Mouse (Mus musculus): ENCODE data around the gene Dbt. TPM values are rescaled to one million over a fixed set of nuclear protein-coding genes. Genes with fewer than 3 reads are reported as not detected.
A peak's percentile ranks its signal among the peaks of the same experiment; 100 is the strongest.
"Not testable (repeated sequence)": the region's sequence is repeated elsewhere in the genome, so short reads cannot be mapped to it uniquely, and the experiment has no call there.

Dbt gene
- polyA plus RNA-seq, 1 experiment from 2014 or later, result 11.4 TPM

- not testable (repeated sequence) for H3K4me1 ChIP-seq; H3K27ac ChIP-seq; DNase-seq (ENCODE audit: extremely low spot score, low spot score); H3K27me3 ChIP-seq (ENCODE audit: poor library complexity, severe bottlenecking); H3K4me3 ChIP-seq; H3K9me3 ChIP-seq; H3K36me3 ChIP-seq (replicated peaks)
- WGBS, result 93% methylated on average over 14 of the region's 14 CpGs
These were observed 48.4 kb downstream of the Dbt start for GRCm38 (mm10) chr3:116561315-116561714.

GRCm38 (mm10) chr3:116562408-116563094, 49.7 kb downstream of the Dbt start, which contains the start of gene Lrrc39:
Gene Lrrc39 (plus strand): TSS chr3:116562973.
- DNase-seq (ENCODE audit: extremely low spot score, low spot score), result no peak
- no peaks in the 10 kb centered on the region for H3K36me3 ChIP-seq (replicated peaks)
- H3K4me1 ChIP-seq, result no peaks in the 10 kb centered on the region
- peaks cover 8% of the 10 kb centered on the region for H3K9me3 ChIP-seq
- WGBS, result 83% methylated on average over 7 of the region's 7 CpGs
- H3K4me3 ChIP-seq, result no peak within 1 kb of the TSS
- H3K27ac ChIP-seq, result no peak within 1 kb of the TSS
- H3K27me3 ChIP-seq (ENCODE audit: poor library complexity, severe bottlenecking), result no peaks in the 10 kb centered on the region

- no peaks in the 10 kb centered on the region for H3K36me3 ChIP-seq (replicated peaks)
- H3K9me3 ChIP-seq, result peaks cover 8% of the 10 kb centered on the region
- 87% methylated on average over 7 of the region's 7 CpGs for WGBS
- no peak overlapping the region for H3K4me3 ChIP-seq
- DNase-seq (ENCODE audit: extremely low spot score, low spot score), result no peak
- H3K4me1 ChIP-seq, result no peaks in the 10 kb centered on the region
- H3K27me3 ChIP-seq (ENCODE audit: poor library complexity, severe bottlenecking), result no peaks in the 10 kb centered on the region
- no peak overlapping the region for H3K27ac ChIP-seq
These were observed 50.2 kb downstream of the Dbt start for GRCm38 (mm10) chr3:116563095-116563492.

- no peaks in the 10 kb centered on the region for H3K36me3 ChIP-seq (replicated peaks)
- H3K4me3 ChIP-seq, result no peak overlapping the region
- WGBS, result 77% methylated on average over 2 of the region's 2 CpGs
- no peak overlapping the region for H3K27ac ChIP-seq
- DNase-seq (ENCODE audit: extremely low spot score, low spot score), result no peak
- no peaks in the 10 kb centered on the region for H3K27me3 ChIP-seq (ENCODE audit: poor library complexity, severe bottlenecking)
- H3K9me3 ChIP-seq, result peaks cover 8% of the 10 kb centered on the region
- no peaks in the 10 kb centered on the region for H3K4me1 ChIP-seq
These were observed 57.8 kb downstream of the Dbt start for GRCm38 (mm10) chr3:116570628-116571027.

- Histone ChIP-seq H3K27me3 (ENCODE audit: poor library complexity, severe bottlenecking) (no peaks in the 10 kb centered on the region), H3K4me1 (no peaks in the 10 kb centered on the region), H3K9me3 (no peaks in the 10 kb centered on the region), H3K27ac (no peak overlapping the region), H3K4me3 (no peak overlapping the region), H3K36me3 (replicated peaks) (peaks cover 28% of the 10 kb centered on the region)
- no peak for DNase-seq (ENCODE audit: extremely low spot score, low spot score)
- WGBS, result 70% methylated on average over 3 of the region's 3 CpGs
These were observed 64.4 kb downstream of the Dbt start for GRCm38 (mm10) chr3:116577286-116577685.

- Histone ChIP-seq H3K4me1 (no peaks in the 10 kb centered on the region), H3K9me3 (no peaks in the 10 kb centered on the region), H3K36me3 (replicated peaks) (peaks cover 76% of the 10 kb centered on the region), H3K27me3 (ENCODE audit: poor library complexity, severe bottlenecking) (no peaks in the 10 kb centered on the region), H3K27ac (no peak overlapping the region), H3K4me3 (no peak overlapping the region)
- DNase-seq (ENCODE audit: extremely low spot score, low spot score), result no peak
- 94% methylated on average over 9 of the region's 9 CpGs for WGBS
These were observed 69.3 kb downstream of the Dbt start for GRCm38 (mm10) chr3:116582201-116582600.

- no peak for DNase-seq (ENCODE audit: extremely low spot score, low spot score)
- Histone ChIP-seq H3K4me1 (peaks cover 21% of the 10 kb centered on the region), H3K27ac (peak overlapping the region; percentile 95), H3K4me3 (peak overlapping the region; percentile 90), H3K27me3 (ENCODE audit: poor library complexity, severe bottlenecking) (no peaks in the 10 kb centered on the region), H3K9me3 (no peaks in the 10 kb centered on the region), H3K36me3 (replicated peaks) (peaks cover 48% of the 10 kb centered on the region)
- 2% methylated on average over 22 of the region's 22 CpGs for WGBS
These were observed 81.3 kb downstream of the Dbt start for GRCm38 (mm10) chr3:116594076-116594727.

- peak; percentile 97 for DNase-seq (ENCODE audit: extremely low spot score, low spot score)
- Histone ChIP-seq H3K4me1 (peaks cover 21% of the 10 kb centered on the region), H3K9me3 (no peaks in the 10 kb centered on the region), H3K4me3 (peak within 1 kb of the TSS; percentile 90), H3K27ac (peak within 1 kb of the TSS; percentile 95), H3K36me3 (replicated peaks) (peaks cover 41% of the 10 kb centered on the region), H3K27me3 (ENCODE audit: poor library complexity, severe bottlenecking) (no peaks in the 10 kb centered on the region)
- under 1% methylated on average over 65 of the region's 65 CpGs for WGBS
These were observed 82.1 kb downstream of the Dbt start, which contains the start of gene Sass6 for GRCm38 (mm10) chr3:116594728-116595602. Gene Sass6 (plus strand): TSS chr3:116594982.

- peaks cover 35% of the 10 kb centered on the region for H3K36me3 ChIP-seq (replicated peaks)
- peak overlapping the region; percentile 90 for H3K4me3 ChIP-seq
- peaks cover 21% of the 10 kb centered on the region for H3K4me1 ChIP-seq
- 14% methylated on average over 10 of the region's 10 CpGs for WGBS
- H3K9me3 ChIP-seq, result no peaks in the 10 kb centered on the region
- H3K27me3 ChIP-seq (ENCODE audit: poor library complexity, severe bottlenecking), result no peaks in the 10 kb centered on the region
- DNase-seq (ENCODE audit: extremely low spot score, low spot score), result no peak
- H3K27ac ChIP-seq, result peak overlapping the region; percentile 95
These were observed 82.7 kb downstream of the Dbt start for GRCm38 (mm10) chr3:116595603-116595991.

Other genes with a start within 250 kb of the Dbt start
- 19.7 and 19.8 TPM in 2 replicates for gene Cdc14a, start 89.0 kb upstream of the Dbt start, polyA plus RNA-seq (2016; fragmentation: Nextera tagmentation; extraction: Ambion mirVana)
- gene Rtca, start 4.9 kb upstream of the Dbt start, polyA plus RNA-seq (2016; fragmentation: Nextera tagmentation; extraction: Ambion mirVana), result 117 and 118 TPM in 2 replicates
- 0.49 and 0.73 TPM in 2 replicates for gene Lrrc39, start 49.9 kb downstream of the Dbt start, polyA plus RNA-seq (2016; fragmentation: Nextera tagmentation; extraction: Ambion mirVana)
- 42.7 and 43.1 TPM in 2 replicates for gene Sass6, start 81.9 kb downstream of the Dbt start, polyA plus RNA-seq (2016; fragmentation: Nextera tagmentation; extraction: Ambion mirVana)
- 22.5 and 23.7 TPM in 2 replicates for gene Trmt13, start 101.5 kb downstream of the Dbt start, polyA plus RNA-seq (2016; fragmentation: Nextera tagmentation; extraction: Ambion mirVana)
- 82.2 and 84.4 TPM in 2 replicates for gene Mfsd14a, start 149.6 kb downstream of the Dbt start, polyA plus RNA-seq (2016; fragmentation: Nextera tagmentation; extraction: Ambion mirVana)
- gene Gm43191, start 168.2 kb downstream of the Dbt start, polyA plus RNA-seq (2016; fragmentation: Nextera tagmentation; extraction: Ambion mirVana), result 0.84 TPM in 1 of 2 replicates, not detected in the other
- gene Slc35a3, start 199.8 kb downstream of the Dbt start, polyA plus RNA-seq (2016; fragmentation: Nextera tagmentation; extraction: Ambion mirVana), result 8.3 and 9.8 TPM in 2 replicates

All from forebrain, embryonic 10.5 days (tissue).